Mouse (Mus musculus): ENCODE measurements around the gene Vgll2. TPM values are rescaled to one million over a fixed set of nuclear protein-coding genes. Genes with fewer than 3 reads are reported as not detected.

Gene Vgll2
- total RNA-seq, 1 experiment from 2014 or later, result not detected

DNA sequence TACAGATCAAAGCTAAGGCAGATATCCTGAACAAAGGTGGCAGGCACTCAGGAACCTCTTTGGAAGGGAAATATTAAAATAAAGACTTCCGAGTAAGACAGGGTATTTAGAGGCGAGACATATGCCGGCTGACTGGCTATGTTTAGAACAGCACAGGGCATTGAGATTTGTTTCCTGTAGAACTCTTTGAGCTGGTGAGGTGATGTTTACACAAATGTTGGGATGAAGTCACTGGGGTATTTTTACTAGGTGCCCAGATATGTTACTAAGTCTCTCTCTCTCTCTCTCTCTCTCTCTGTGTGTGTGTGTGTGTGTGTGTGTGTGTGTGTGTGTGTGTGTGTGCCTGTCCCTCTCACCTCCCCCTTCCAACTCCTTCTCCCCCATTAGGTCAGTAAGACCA, 26.0 kb downstream of the Vgll2 start:
- ATAC-seq (ENCODE audit: extremely low read depth, insufficient number of reproducible peaks, low FRiP score, poor library complexity, severe bottlenecking), result no peak

DNA sequence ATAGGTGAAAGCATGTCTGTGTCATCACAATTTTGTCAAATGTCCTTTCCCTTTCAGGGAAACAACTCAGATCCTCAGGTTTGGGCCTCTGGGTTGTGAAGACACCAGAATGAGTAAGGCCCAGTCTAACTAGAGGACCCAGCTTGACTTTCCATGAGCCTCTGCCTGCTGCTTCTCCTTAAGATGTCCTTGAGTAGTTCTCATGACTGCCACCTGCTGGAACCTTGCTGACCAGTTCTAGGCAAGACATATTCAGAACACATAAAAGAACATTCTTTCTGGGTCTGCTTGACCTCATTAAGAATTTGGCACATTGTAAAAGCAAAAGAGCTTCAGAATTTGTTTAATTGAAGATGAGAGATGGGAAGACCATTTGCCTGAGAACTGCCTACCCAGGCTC, 50.2 kb downstream of the Vgll2 start:
- ATAC-seq (ENCODE audit: extremely low read depth, insufficient number of reproducible peaks, low FRiP score, poor library complexity, severe bottlenecking), result no peak

Other genes with a start within 250 kb of the Vgll2 start
- gene Ros1, start 172.7 kb downstream of the Vgll2 start, total RNA-seq (2017), result not detected in 2 replicates
- gene Dcbld1, start 211.1 kb downstream of the Vgll2 start, total RNA-seq (2017), result 0.86 and 1.2 TPM in 2 replicates